Mouse (Mus musculus) cerebellum, postnatal 14 days (tissue): ENCODE results near the gene Lrrc15.

Experiments used
- DNase-seq, 2 experiments: peaks; one replicate each; pipeline ENCODE4 v3.0.0; 2021; ENCODE audit warnings: mixed read lengths in 2 of 2

Lrrc15 gene

DNA sequence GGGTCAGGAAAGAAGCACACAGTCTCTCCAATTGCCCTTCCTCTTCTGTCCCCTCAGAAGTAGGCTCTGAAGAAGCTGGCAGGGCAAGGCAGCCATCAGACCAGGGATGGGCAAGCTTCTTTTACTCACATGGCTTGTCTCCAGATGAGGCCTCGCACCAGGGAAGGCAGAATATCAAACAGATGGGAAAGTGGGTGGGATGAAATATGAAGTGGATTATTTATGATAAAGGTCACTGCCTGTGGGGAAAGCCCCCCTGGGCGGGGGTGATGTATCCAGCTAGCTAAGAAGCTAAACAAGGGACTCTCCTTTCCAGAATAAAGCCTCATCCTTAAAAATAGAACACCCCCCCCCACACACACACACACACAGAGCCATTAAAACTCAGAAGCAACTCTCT is 47.5 kb downstream of the Lrrc15 start:
- peak; percentile 10 to 18 for DNase-seq

GRCm38 (mm10) chr16:30234636-30235546 is 48.2 kb downstream of the Lrrc15 start:
- peak; percentile 37 to 44 for DNase-seq

DNA sequence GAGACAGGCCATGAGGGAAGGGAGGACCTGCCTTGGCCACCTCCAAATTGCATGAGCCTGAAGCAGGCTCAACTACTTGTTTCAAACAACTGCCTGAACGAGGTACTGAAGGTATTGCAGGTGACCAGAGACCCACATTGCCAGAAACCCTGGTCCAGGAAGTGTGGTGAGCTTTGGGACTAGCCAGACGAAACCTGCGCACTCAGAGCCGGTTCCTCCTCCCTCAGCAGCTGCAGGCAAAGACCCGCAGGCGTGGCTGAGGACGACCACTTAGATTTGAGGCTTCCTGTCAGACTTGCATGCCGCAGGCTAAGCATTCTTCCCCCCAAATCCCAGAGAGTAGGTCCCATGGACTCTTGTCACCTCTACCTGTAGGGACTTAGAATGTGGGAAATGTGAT is 49.0 kb downstream of the Lrrc15 start:
- DNase-seq: no peak

GRCm38 (mm10) chr16:30231882-30232604 is 51.0 kb downstream of the Lrrc15 start:
- DNase-seq: no peak

GRCm38 (mm10) chr16:30227352-30227751 is 55.7 kb downstream of the Lrrc15 start:
- DNase-seq: no peak

DNA sequence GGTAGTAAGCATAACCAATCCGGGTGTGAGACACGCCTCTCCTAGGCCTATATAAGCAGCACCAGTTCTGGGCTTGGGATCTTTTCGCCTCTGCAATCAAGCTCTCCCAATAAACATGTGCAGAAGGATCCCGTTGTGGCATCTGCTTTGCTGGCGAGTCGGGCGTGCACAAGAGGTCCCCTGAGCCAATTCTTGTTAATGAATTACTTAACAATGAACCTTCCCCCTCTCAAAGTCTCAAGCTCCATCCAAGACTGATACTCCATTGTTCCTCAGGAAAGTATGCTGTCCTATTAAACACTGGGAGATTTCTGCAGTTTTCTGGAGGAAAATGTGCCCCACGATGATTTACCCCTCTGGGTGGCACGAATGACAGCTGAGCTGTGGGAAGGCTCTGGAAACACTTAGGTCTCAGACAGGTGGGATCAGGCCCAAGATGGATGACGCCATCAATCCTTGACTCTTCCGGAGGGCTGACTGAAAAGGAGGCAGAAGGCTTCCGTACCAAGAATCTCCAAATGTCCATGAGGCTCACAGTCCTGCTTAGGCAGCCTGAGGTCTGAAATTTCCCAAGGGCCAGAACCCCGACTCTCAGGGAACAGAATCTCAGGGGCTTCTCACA is 61.8 kb downstream of the Lrrc15 start:
- no peak for DNase-seq
